Mouse (Mus musculus) A20 (cell line): ENCODE results near the gene Sclt1.

Source experiments
- DNase-seq: peaks from one replicate; pipeline ENCODE4 v3.0.0-alpha.2; 2011; ENCODE audit warnings: low read depth, low spot score

Sclt1 gene

GRCm38 (mm10) chr3:41586917-41587316, 155.4 kb downstream of the Sclt1 start:
- DNase-seq: no peak

DNA sequence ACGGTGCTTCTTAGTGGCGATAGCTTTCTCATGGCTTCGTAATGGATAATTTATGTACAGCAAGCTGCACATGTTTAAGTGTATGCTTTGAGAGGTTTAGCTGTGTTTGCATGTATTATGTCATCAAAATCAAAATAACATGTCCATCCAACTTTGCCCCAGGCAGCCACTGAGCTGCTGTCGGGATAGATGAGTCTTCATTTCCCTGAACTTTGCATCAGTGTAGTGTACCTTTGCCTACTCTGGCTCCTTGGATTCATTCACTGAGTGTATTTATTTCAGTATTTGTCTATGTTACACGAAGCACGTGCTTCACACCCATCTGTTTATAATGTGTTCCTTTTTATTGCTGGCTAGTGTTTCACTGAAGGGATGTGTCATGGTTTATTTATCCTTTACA, 156.0 kb downstream of the Sclt1 start:
- DNase-seq: no peak

GRCm38 (mm10) chr3:41585548-41585947, 156.8 kb downstream of the Sclt1 start:
- DNase-seq: no peak

GRCm38 (mm10) chr3:41583621-41584020, 158.7 kb downstream of the Sclt1 start:
- no peak for DNase-seq

DNA sequence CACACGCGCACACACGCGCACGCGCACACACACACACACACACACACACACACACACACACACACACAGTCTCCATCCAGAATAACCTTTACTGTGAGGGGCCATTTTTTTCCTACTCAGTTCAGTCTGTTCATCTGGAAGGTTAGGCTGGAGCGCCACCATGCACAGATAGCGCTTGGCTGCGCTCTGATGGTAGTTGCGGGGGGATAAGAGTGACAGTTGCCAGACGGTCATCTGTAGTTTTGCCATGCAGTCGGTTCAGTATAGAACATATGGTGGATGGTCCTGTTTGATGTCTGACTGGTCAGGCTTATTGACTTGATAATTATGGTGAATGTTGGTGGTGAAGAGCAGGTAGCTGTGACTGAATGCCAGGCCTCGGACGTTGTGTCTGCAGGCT, 159.2 kb downstream of the Sclt1 start:
- no peak for DNase-seq

- DNase-seq: no peak
Measured at GRCm38 (mm10) chr3:41582256-41582655, 160.1 kb downstream of the Sclt1 start.

- no peak for DNase-seq
Measured at GRCm38 (mm10) chr3:41581436-41581835, 160.9 kb downstream of the Sclt1 start.

DNA sequence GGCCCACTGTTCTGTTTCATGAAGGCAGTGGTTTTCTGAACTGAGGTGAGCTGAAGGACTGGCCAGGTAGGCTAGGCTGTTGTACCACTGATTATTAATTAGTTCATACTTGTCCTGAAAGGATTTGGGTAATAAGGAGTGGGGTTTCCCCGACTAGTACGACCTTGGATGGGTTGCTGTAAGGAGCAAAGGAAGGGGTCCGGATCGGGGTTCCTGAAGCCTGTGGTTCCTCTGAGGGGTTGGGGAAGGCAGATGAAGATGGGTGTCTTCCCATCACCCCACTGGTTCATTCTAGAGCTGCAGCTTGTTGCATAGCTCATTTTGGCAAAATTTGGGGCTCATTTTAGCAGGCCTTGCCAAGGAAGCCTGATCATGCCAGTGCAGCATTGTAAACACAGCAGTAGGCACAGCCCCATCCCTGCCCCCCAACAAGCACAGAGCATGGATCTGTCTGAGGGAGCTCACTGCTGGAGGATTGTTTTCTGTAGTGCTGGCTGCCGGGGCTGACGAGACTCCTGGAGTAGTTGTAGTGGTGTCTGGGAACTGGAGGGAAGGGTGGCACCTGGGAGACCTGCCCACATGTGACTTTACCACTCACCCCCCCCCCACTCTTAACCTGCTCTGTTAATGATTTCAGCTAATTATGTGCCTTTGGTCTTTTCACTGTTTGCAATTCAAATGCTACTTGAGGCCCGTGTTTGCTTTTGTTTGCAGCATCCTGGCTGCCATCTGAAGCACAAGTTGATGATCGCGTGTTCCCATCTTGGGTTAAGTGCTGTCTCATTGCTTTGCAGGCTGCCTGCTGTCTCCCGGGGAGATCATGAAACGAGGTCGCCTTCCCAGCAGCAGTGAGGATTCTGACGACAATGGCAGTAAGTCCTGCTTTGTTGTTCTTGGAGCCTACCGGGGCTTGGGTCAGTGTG, 161.7 kb downstream of the Sclt1 start:
- DNase-seq: no peak

- DNase-seq: no peak
Measured at GRCm38 (mm10) chr3:41579873-41580272, 162.4 kb downstream of the Sclt1 start.

DNA sequence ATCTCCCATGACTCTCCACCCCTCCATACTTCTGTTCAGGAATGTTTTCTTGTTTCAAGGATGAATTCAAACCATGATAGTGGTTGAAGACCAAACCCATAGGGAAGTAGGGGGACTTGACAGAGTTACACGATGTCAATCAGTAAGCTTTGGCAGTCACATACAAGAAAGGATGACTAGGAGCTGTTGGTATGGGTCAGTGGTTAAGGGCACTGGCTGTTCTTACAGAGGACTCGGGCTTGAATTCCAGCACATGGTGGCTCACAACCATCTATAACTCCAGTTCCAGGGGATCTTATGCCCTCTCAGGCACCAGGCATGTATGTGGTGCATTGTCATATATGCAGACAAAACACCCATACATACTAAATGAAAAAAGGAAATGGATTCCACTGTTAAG, 165.1 kb downstream of the Sclt1 start:
- DNase-seq: no peak
